Mouse (Mus musculus): Measurements from ENCODE around the gene Proca1.

DNA sequence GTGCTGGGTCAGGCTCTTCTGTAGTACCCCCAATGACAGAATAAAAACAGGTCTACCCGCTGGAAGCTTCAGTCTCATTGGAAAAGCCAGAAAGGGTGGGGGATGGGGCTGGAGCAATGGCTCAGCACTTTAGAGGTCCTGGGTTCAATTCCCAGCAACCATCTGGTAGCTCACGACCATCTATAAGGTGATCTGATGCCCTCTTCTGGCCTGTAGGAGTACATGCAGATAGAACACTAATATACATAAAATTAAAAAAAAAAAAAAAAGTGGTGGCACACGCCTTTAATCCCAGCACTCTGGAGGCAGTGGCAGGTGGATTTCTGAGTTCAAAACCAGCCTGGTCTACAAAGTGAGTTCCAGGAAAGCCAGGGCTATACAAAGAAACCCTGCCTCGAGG lies 21.9 kb upstream of the Proca1 start:
- TF ChIP-seq CTCF (IDR thresholded peaks at IDR 0.05; ENCODE audit: low read depth) (peak; percentile 58), EP300 (optimal IDR thresholded peaks at IDR 0.05) (no peak)

Measured in stomach, postnatal 0 days (tissue).